Comparison of ENCODE assay signal across 11 mouse cellular contexts in genomic region chr5:22291409-22291808, GRCm38 (mm10).
"Had no signal": no experiment of that assay in that cellular context is flagged by ENCODE, and none has a peak within 500 bp of the region (broad histone marks: within the 10 kb centered on the region; RNA-seq: fewer than 3 reads in every experiment).

No protein-coding gene starts in this region.

- DNase-seq: gastrocnemius, adult 2 months; gastrocnemius, postnatal 10 days; gastrocnemius, postnatal 25 days; heart, adult 18-20 months; heart, postnatal 10 days; heart, postnatal 4 days; kidney, adult 18-20 months; kidney, adult 8-10 months; kidney, postnatal 10 days; kidney, postnatal 25 days; kidney, postnatal 4 days had no signal
